Mouse (Mus musculus): ENCODE measurements around the gene Pcbp4.

Pcbp4 gene

GRCm38 (mm10) chr9:106447348-106447747, 5.7 kb upstream of the Pcbp4 start, which contains the start of the genes Abhd14b and Abhd14a:
Abhd14b (plus strand) TSS chr9:106447459.
Abhd14a (minus strand) TSS chr9:106447678.
- peak; percentile 89 for DNase-seq (ENCODE audit: low read depth, low spot score)

- no peak for DNase-seq (ENCODE audit: low read depth, low spot score)
Measured at GRCm38 (mm10) chr9:106447951-106448350, 5.1 kb upstream of the Pcbp4 start.

GRCm38 (mm10) chr9:106448498-106449031, 4.5 kb upstream of the Pcbp4 start:
- peak; percentile 75 for DNase-seq (ENCODE audit: low read depth, low spot score)

- no peak for DNase-seq (ENCODE audit: low read depth, low spot score)
Measured at GRCm38 (mm10) chr9:106449947-106450346, 3.1 kb upstream of the Pcbp4 start.

- DNase-seq (ENCODE audit: low read depth, low spot score): peak; percentile 72
Measured at GRCm38 (mm10) chr9:106450661-106451060, 2.4 kb upstream of the Pcbp4 start.

GRCm38 (mm10) chr9:106451298-106451697, 1.8 kb upstream of the Pcbp4 start:
- no peak for DNase-seq (ENCODE audit: low read depth, low spot score)

GRCm38 (mm10) chr9:106451899-106452298, 1.2 kb upstream of the Pcbp4 start:
- no peak for DNase-seq (ENCODE audit: low read depth, low spot score)

GRCm38 (mm10) chr9:106452351-106452750, 740 bp upstream of the Pcbp4 start:
- no peak for DNase-seq (ENCODE audit: low read depth, low spot score)

- DNase-seq (ENCODE audit: low read depth, low spot score): peak; percentile 81
Measured at GRCm38 (mm10) chr9:106452821-106453220, 270 bp upstream of the Pcbp4 start.

GRCm38 (mm10) chr9:106454071-106454761, 1.1 kb downstream of the Pcbp4 start:
- DNase-seq (ENCODE audit: low read depth, low spot score): peak; percentile 72

GRCm38 (mm10) chr9:106454888-106455681, 2.0 kb downstream of the Pcbp4 start:
- peak; percentile 90 for DNase-seq (ENCODE audit: low read depth, low spot score)

- DNase-seq (ENCODE audit: low read depth, low spot score): no peak
Measured at GRCm38 (mm10) chr9:106456325-106457162, 3.5 kb downstream of the Pcbp4 start.

- DNase-seq (ENCODE audit: low read depth, low spot score): no peak
Measured at GRCm38 (mm10) chr9:106457163-106457559, 4.1 kb downstream of the Pcbp4 start.

GRCm38 (mm10) chr9:106457920-106458319, 4.8 kb downstream of the Pcbp4 start:
- DNase-seq (ENCODE audit: low read depth, low spot score): no peak

- DNase-seq (ENCODE audit: low read depth, low spot score): no peak
Measured at GRCm38 (mm10) chr9:106459946-106460345, 6.9 kb downstream of the Pcbp4 start.

GRCm38 (mm10) chr9:106460401-106461025, 7.4 kb downstream of the Pcbp4 start:
- no peak for DNase-seq (ENCODE audit: low read depth, low spot score)

- DNase-seq (ENCODE audit: low read depth, low spot score): no peak
Measured at GRCm38 (mm10) chr9:106461026-106461415, 7.9 kb downstream of the Pcbp4 start.

GRCm38 (mm10) chr9:106461641-106462429, 8.7 kb downstream of the Pcbp4 start:
- DNase-seq (ENCODE audit: low read depth, low spot score): no peak

GRCm38 (mm10) chr9:106462430-106462800, 9.3 kb downstream of the Pcbp4 start:
- no peak for DNase-seq (ENCODE audit: low read depth, low spot score)
